Mouse (Mus musculus) adipose tissue, adult 10 weeks (tissue): Measurements from ENCODE around the gene Uncx. TPM values are rescaled to one million over a fixed set of nuclear protein-coding genes. Genes with fewer than 3 reads are reported as not detected.

Source experiments
- polyA plus RNA-seq: library from polyadenylated mRNA; stranded (reverse); fragments of 350-450 nt; fragmentation: Illumina TruSeq; extraction: RNeasy Lipid Tissue Mini Kit (QIAGEN cat#74804); gene quantifications from one replicate; pipeline ENCODE4 v1.2.3, GENCODE M21; 2014; ENCODE audit warnings: low read depth, low replicate concordance

Gene Uncx
- polyA plus RNA-seq: not detected

DNA sequence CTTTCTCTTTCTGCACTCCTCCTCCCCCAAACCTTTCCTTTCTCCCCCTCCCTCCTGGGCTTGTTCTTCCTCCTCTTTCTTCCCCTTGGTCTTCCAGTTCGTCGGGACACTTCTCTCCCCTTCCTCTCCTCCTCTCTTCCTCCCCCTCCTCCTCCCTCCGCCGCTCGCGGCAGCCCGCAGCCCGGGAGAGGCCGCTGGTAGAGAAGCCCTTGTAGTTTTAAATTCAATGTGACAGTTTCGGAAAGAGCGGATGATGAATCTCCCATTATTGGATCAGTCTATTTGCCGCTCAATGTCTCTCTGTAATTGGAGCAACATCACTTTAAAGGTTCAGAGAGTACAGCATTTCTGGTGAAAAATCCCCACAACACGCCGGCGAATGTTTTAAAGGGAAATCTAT lies at the start of gene Uncx:
Gene Uncx, plus strand, starts transcription at position 281 of the 400 bp plus-strand sequence.

Other genes with a start within 250 kb of the Uncx start
- gene Adap1, start 217.9 kb upstream of the Uncx start, polyA plus RNA-seq: 5.2 TPM
- 45.5 TPM for gene Cox19, start 192.1 kb upstream of the Uncx start, polyA plus RNA-seq
- not detected for gene Cyp2w1, start 190.9 kb upstream of the Uncx start, polyA plus RNA-seq
- gene Gpr146, start 165.8 kb upstream of the Uncx start, polyA plus RNA-seq: 14.4 TPM
- 0.82 TPM for gene C130050O18Rik, start 138.2 kb upstream of the Uncx start, polyA plus RNA-seq
- 7.0 TPM for gene Gper1, start 120.3 kb upstream of the Uncx start, polyA plus RNA-seq
- 11.1 TPM for gene 3110082I17Rik, start 83.0 kb upstream of the Uncx start, polyA plus RNA-seq
- 16.9 TPM for gene Zfand2a, start 58.9 kb upstream of the Uncx start, polyA plus RNA-seq
- gene Micall2, start 192.8 kb downstream of the Uncx start, polyA plus RNA-seq: 6.5 TPM
- 38.7 TPM for gene Ints1, start 232.2 kb downstream of the Uncx start, polyA plus RNA-seq
- 15.6 TPM for gene Mafk, start 248.0 kb downstream of the Uncx start, polyA plus RNA-seq